Mouse (Mus musculus): ENCODE measurements around the gene Pik3c2b. TPM values are rescaled to one million over a fixed set of nuclear protein-coding genes. Genes with fewer than 3 reads are reported as not detected.
A peak's percentile ranks its signal among the peaks of the same experiment; 100 is the strongest.

Pik3c2b gene
- polyA plus RNA-seq, 1 experiment: 15.5 TPM

- 91% methylated on average over 6 of the region's 6 CpGs for WGBS
- Histone ChIP-seq H3K4me3 (replicated peaks; ENCODE audit: insufficient read depth, low read depth, low read length) (no peak overlapping the region), H3K27ac (ENCODE audit: insufficient read depth, low read length) (no peak overlapping the region), H3K4me1 (ENCODE audit: control insufficient read depth, insufficient read depth, low read length) (no peaks in the 10 kb centered on the region), H3K27me3 (ENCODE audit: control insufficient read depth, insufficient read depth, low read length) (no peaks in the 10 kb centered on the region)
- no peak for TF ChIP-seq POLR2A (IDR thresholded peaks at IDR 0.05; ENCODE audit: borderline replicate concordance, insufficient read depth, low read length)
- no peak for TF ChIP-seq CTCF (IDR thresholded peaks at IDR 0.05; ENCODE audit: borderline replicate concordance, insufficient read depth, low read depth, low read length)
- no peak for DNase-seq
These were observed 45.2 kb downstream of the Pik3c2b start for GRCm38 (mm10) chr1:133090641-133091040.

- TF ChIP-seq CTCF (IDR thresholded peaks at IDR 0.05; ENCODE audit: borderline replicate concordance, insufficient read depth, low read depth, low read length) (no peak), POLR2A (IDR thresholded peaks at IDR 0.05; ENCODE audit: borderline replicate concordance, insufficient read depth, low read length) (no peak)
- H3K4me1 ChIP-seq (ENCODE audit: control insufficient read depth, insufficient read depth, low read length): no peaks in the 10 kb centered on the region
- no peak overlapping the region for H3K27ac ChIP-seq (ENCODE audit: insufficient read depth, low read length)
- 80% methylated on average over 8 of the region's 8 CpGs for WGBS
- H3K27me3 ChIP-seq (ENCODE audit: control insufficient read depth, insufficient read depth, low read length): no peaks in the 10 kb centered on the region
- DNase-seq: no peak
- H3K4me3 ChIP-seq (replicated peaks; ENCODE audit: insufficient read depth, low read depth, low read length): no peak overlapping the region
These were observed 46.0 kb downstream of the Pik3c2b start for GRCm38 (mm10) chr1:133091483-133091882.

- Histone ChIP-seq H3K4me1 (ENCODE audit: control insufficient read depth, insufficient read depth, low read length) (no peaks in the 10 kb centered on the region), H3K4me3 (replicated peaks; ENCODE audit: insufficient read depth, low read depth, low read length) (no peak overlapping the region), H3K27me3 (ENCODE audit: control insufficient read depth, insufficient read depth, low read length) (no peaks in the 10 kb centered on the region), H3K27ac (ENCODE audit: insufficient read depth, low read length) (no peak overlapping the region)
- DNase-seq: no peak
- TF ChIP-seq CTCF (IDR thresholded peaks at IDR 0.05; ENCODE audit: borderline replicate concordance, insufficient read depth, low read depth, low read length) (no peak), POLR2A (IDR thresholded peaks at IDR 0.05; ENCODE audit: borderline replicate concordance, insufficient read depth, low read length) (no peak)
- WGBS: 84% methylated on average over 7 of the region's 7 CpGs
These were observed 48.3 kb downstream of the Pik3c2b start for GRCm38 (mm10) chr1:133093719-133094118.

GRCm38 (mm10) chr1:133100980-133101798, 55.7 kb downstream of the Pik3c2b start:
- H3K4me1 ChIP-seq (ENCODE audit: control insufficient read depth, insufficient read depth, low read length): no peaks in the 10 kb centered on the region
- 51% methylated on average over 17 of the region's 17 CpGs for WGBS
- TF ChIP-seq POLR2A (IDR thresholded peaks at IDR 0.05; ENCODE audit: borderline replicate concordance, insufficient read depth, low read length): no peak
- TF ChIP-seq CTCF (IDR thresholded peaks at IDR 0.05; ENCODE audit: borderline replicate concordance, insufficient read depth, low read depth, low read length): peak; percentile 76
- peak; percentile 65 to 75 for DNase-seq
- no peaks in the 10 kb centered on the region for H3K27me3 ChIP-seq (ENCODE audit: control insufficient read depth, insufficient read depth, low read length)
- no peak overlapping the region for H3K4me3 ChIP-seq (replicated peaks; ENCODE audit: insufficient read depth, low read depth, low read length)
- no peak overlapping the region for H3K27ac ChIP-seq (ENCODE audit: insufficient read depth, low read length)

- WGBS: 85% methylated on average over 5 of the region's 5 CpGs
- no peaks in the 10 kb centered on the region for H3K4me1 ChIP-seq (ENCODE audit: control insufficient read depth, insufficient read depth, low read length)
- TF ChIP-seq CTCF (IDR thresholded peaks at IDR 0.05; ENCODE audit: borderline replicate concordance, insufficient read depth, low read depth, low read length) (no peak), POLR2A (IDR thresholded peaks at IDR 0.05; ENCODE audit: borderline replicate concordance, insufficient read depth, low read length) (no peak)
- H3K4me3 ChIP-seq (replicated peaks; ENCODE audit: insufficient read depth, low read depth, low read length): no peak overlapping the region
- no peak for DNase-seq
- no peak overlapping the region for H3K27ac ChIP-seq (ENCODE audit: insufficient read depth, low read length)
- H3K27me3 ChIP-seq (ENCODE audit: control insufficient read depth, insufficient read depth, low read length): no peaks in the 10 kb centered on the region
These were observed 56.6 kb downstream of the Pik3c2b start for GRCm38 (mm10) chr1:133102108-133102507.

- Histone ChIP-seq H3K27me3 (ENCODE audit: control insufficient read depth, insufficient read depth, low read length) (no peaks in the 10 kb centered on the region), H3K4me1 (ENCODE audit: control insufficient read depth, insufficient read depth, low read length) (no peaks in the 10 kb centered on the region), H3K27ac (ENCODE audit: insufficient read depth, low read length) (no peak overlapping the region), H3K4me3 (replicated peaks; ENCODE audit: insufficient read depth, low read depth, low read length) (no peak overlapping the region)
- WGBS: 85% methylated on average over 7 of the region's 7 CpGs
- DNase-seq: no peak
- no peak for TF ChIP-seq POLR2A (IDR thresholded peaks at IDR 0.05; ENCODE audit: borderline replicate concordance, insufficient read depth, low read length)
- no peak for TF ChIP-seq CTCF (IDR thresholded peaks at IDR 0.05; ENCODE audit: borderline replicate concordance, insufficient read depth, low read depth, low read length)
These were observed 57.8 kb downstream of the Pik3c2b start for GRCm38 (mm10) chr1:133103315-133103714.

GRCm38 (mm10) chr1:133103871-133104270, 58.4 kb downstream of the Pik3c2b start:
- Histone ChIP-seq H3K27me3 (ENCODE audit: control insufficient read depth, insufficient read depth, low read length) (no peaks in the 10 kb centered on the region), H3K4me1 (ENCODE audit: control insufficient read depth, insufficient read depth, low read length) (no peaks in the 10 kb centered on the region), H3K27ac (ENCODE audit: insufficient read depth, low read length) (no peak overlapping the region), H3K4me3 (replicated peaks; ENCODE audit: insufficient read depth, low read depth, low read length) (no peak overlapping the region)
- TF ChIP-seq POLR2A (IDR thresholded peaks at IDR 0.05; ENCODE audit: borderline replicate concordance, insufficient read depth, low read length): no peak
- no peak for TF ChIP-seq CTCF (IDR thresholded peaks at IDR 0.05; ENCODE audit: borderline replicate concordance, insufficient read depth, low read depth, low read length)
- WGBS: 91% methylated on average over 6 of the region's 6 CpGs
- DNase-seq: no peak

GRCm38 (mm10) chr1:133116108-133116507, 70.6 kb downstream of the Pik3c2b start:
- WGBS: 94% methylated on average over 4 of the region's 4 CpGs
- TF ChIP-seq POLR2A (IDR thresholded peaks at IDR 0.05; ENCODE audit: borderline replicate concordance, insufficient read depth, low read length) (no peak), CTCF (IDR thresholded peaks at IDR 0.05; ENCODE audit: borderline replicate concordance, insufficient read depth, low read depth, low read length) (no peak)

More at GRCm38 (mm10) chr1:133116108-133116507, 70.6 kb downstream of the Pik3c2b start:
- no peak for DNase-seq
- no peaks in the 10 kb centered on the region for H3K4me1 ChIP-seq (ENCODE audit: control insufficient read depth, insufficient read depth, low read length)
- no peak overlapping the region for H3K4me3 ChIP-seq (replicated peaks; ENCODE audit: insufficient read depth, low read depth, low read length)
- no peaks in the 10 kb centered on the region for H3K27me3 ChIP-seq (ENCODE audit: control insufficient read depth, insufficient read depth, low read length)
- H3K27ac ChIP-seq (ENCODE audit: insufficient read depth, low read length): no peak overlapping the region
